Mouse (Mus musculus): ENCODE results near the gene Gngt1.

Gene Gngt1

DNA sequence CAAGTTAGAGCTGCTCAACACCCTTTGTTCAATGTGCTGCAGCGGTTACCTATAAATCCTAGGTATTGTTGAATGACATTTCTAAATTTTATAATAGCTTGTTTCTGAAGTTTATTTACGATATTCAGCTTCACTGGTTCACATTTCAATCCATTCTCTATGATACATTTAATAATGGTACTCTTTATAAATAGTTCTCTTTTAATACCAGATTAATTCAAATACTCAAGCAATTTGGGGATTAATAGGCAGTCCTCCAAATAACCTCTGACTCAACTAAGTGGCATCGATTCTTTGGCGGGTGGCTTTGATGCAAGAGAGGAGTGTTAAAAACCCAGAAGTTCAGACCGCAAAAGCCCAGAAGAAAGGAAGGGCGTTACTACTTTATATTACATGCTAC is at the start of gene Gngt1:
Gene Gngt1, plus strand, starts transcription at position 301 of the 400 bp plus-strand sequence.
- in situ Hi-C loops (cut with MseI, MboI), result no loop called here

- in situ Hi-C loops (cut with MseI, MboI), result no loop called here
Measured at GRCm38 (mm10) chr6:3954969-3955368, 38.6 kb upstream of the Gngt1 start.

- in situ Hi-C loops (cut with MseI, MboI), result no loop called here
Measured at GRCm38 (mm10) chr6:3967676-3968626, 25.6 kb upstream of the Gngt1 start.

DNA sequence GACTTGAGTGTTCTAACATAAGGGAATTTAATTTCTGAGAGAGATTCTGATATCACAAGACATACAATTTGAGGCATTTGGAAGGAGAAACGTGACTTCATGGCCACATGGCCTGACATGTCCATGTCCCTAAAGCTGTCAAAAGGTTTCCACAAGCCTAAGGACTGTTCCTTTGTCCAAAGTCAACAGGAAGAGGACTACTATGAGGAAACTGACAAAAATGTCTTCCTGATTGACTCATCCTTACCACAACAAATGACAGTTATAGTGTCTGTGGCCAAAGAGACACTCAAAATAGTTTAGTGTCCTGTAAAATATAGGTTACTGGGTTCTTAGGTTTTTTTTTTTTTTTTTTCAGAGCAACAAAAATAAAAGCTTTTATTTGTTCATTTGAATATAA is 19.9 kb upstream of the Gngt1 start:
- in situ Hi-C loops (cut with MseI, MboI), result no loop called here

GRCm38 (mm10) chr6:3982661-3983284 is 10.8 kb upstream of the Gngt1 start:
- in situ Hi-C loops (cut with MseI, MboI), result no loop called here

DNA sequence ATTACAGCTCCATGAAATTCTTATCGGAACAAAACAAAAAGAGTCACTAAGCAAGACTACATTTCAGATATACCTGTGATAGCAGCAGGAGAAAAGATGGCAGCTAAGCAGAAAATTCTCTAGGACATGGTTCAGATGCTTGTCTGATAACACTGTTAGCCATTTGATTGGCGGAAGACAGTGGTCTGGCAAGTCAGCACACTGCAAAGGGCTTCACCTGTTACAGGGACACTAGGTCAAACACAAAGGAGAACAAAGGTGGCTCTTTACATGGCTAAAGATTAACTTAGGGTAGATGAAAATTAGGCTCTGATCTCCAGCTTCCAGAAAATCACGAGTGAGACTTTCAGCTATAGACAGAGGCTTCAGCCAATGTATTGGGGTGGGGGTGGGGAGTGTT is 4.8 kb upstream of the Gngt1 start, which contains the start of gene Tfpi2:
Gene Tfpi2, minus strand, starts transcription at position 170 of the 400 bp plus-strand sequence.
- in situ Hi-C loops (cut with MseI, MboI), result no loop called here

GRCm38 (mm10) chr6:3998089-3998488 is 4.5 kb downstream of the Gngt1 start:
- in situ Hi-C loops (cut with MseI, MboI), result no loop called here

DNA sequence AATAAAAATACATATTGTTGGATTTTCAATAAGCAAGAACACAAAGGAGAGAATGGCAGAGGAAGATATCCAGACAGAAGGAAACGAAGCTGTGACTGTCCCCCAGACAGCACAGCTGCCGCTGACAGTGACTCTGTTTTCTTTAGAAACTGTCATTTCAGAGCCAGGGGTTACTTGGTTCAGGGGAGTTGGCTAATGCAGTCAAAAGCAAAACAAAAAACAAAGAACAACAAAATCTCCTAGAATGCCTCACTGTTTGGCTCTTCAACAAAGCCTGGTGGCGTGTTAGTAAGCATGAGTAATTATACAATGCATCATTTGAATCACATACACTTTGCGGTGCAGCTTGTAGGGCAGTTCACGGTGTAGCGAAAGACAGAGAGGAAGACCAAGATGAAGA is 5.7 kb downstream of the Gngt1 start:
- in situ Hi-C loops (cut with MseI, MboI), result no loop called here

DNA sequence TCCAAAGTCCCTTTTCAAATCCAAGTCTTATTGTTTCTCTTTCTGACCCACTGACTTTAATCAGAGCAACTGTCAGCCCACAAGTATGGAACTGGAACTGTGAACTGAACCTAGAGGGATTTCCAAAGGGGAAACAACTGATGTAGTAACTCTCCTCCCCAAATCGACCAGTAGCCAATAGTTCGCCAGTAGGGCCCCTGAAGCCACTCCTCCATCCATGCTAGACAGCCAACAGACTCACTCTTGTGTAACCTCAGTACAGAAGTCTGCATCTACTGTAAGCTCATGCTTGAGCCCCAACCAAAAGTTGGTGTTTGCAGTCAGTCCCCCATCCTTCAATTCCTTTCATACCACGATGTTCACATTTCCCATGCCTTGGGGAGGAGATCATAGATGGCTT is 7.1 kb downstream of the Gngt1 start:
- in situ Hi-C loops (cut with MseI, MboI), result no loop called here

GRCm38 (mm10) chr6:4003445-4003844 is 9.9 kb downstream of the Gngt1 start:
- in situ Hi-C loops (cut with MseI, MboI), result no loop called here

DNA sequence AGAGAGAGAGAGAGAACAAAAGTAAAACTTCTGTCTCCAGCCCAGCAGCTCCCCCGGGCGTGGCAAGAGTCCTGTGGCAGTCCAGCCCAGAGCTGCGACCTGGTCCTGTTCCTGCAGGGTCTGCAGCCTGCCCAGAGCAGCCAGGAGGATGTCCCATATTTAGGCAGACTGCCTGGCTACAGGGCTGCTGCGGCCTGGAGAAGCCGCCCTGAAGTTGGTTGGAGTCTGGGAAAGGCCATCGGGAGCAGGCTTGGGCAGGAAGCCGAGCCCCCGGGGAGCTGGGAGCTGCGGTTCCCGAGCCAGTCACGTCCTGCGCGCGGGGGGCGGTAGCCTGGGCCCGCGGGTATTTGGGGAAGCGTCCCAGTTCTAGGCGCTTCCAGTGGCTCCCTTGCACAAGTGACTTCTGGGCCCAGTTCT is 10.3 kb downstream of the Gngt1 start, which contains the start of gene Gng11:
Gene Gng11, plus strand, starts transcription at position 15 of the 417 bp plus-strand sequence.
- in situ Hi-C loops (cut with MseI, MboI), result no loop called here

DNA sequence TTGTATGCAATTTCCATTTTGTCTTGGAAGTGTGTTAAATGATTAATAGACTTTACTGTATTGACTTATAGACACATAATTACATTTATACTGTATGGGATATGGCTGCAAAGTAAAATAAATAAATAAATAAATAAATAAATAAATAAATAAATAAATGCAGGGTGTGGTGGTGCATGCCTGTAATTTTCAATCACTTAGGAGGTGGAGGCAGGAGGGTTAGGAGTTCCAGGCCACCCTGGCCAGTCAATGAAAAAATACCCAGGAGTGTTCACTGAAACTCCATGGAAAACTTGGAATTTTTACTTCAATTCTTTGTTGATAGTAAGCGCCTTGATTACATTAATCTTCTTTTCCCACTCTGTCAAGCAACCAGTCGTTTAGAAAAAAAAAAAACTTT is 11.2 kb downstream of the Gngt1 start:
- in situ Hi-C loops (cut with MseI, MboI), result no loop called here

GRCm38 (mm10) chr6:4008501-4009040 is 15.0 kb downstream of the Gngt1 start:
- in situ Hi-C loops (cut with MseI, MboI), result no loop called here

DNA sequence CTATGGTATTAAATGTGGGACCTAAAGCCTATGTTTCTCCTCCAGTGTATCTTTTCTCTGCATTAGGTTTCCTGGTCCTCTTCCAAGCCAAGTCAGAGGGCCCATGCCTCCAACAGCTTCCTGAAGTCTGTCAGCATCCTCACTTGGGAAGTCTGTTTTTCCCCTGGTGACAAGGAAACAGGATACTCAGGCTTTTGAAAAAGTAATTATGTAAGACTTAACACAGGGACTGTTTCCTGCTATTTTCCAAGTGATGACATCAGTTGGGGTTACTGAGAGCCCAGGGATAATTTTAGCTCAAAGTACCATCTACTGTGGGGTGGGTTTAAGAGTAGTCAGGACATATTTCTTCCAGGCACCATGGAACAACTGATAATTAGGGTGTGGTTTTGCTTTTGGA is 16.0 kb downstream of the Gngt1 start:
- in situ Hi-C loops (cut with MseI, MboI), result no loop called here

DNA sequence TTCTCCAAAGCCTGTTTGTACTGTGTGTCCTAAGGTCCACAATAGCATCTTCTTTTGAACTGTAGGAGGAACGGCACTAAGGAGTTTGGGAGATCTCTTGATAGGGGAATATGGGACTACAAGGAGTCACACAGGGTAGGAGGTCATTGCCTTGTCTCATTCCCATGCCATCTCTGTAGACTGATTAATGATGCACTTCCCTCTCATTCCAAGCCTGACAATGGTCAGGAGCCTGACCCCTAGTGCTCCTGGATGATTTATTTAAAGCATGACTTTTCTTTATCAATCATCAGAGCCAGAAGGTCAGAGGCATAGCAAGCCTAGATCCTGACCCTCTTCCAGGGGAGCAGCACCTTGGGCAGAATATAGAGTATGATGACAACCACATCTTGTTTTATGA is 29.1 kb downstream of the Gngt1 start:
- in situ Hi-C loops (cut with MseI, MboI), result no loop called here

- in situ Hi-C loops (cut with MseI, MboI), result no loop called here
Measured at GRCm38 (mm10) chr6:4026367-4026766, 32.8 kb downstream of the Gngt1 start.

DNA sequence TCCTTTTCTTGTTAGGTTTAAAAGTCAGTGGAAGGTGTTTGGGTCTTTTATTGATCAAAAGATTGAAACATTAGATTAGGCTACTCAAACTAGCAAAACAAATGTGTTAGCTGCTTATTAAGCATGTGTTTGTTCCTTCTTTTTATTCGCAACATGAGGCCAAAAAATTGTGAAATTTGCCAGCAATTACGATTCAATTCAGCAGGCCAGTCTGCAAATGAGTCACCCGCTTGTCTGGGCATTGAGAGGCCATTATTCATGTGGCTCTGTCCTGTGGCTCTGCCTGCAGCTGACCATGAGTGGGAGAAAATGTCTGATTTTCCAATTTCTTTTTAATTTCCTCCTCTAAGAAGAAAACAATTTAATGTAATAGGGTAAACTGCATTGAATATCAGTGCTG is 37.4 kb downstream of the Gngt1 start:
- in situ Hi-C loops (cut with MseI, MboI), result no loop called here

DNA sequence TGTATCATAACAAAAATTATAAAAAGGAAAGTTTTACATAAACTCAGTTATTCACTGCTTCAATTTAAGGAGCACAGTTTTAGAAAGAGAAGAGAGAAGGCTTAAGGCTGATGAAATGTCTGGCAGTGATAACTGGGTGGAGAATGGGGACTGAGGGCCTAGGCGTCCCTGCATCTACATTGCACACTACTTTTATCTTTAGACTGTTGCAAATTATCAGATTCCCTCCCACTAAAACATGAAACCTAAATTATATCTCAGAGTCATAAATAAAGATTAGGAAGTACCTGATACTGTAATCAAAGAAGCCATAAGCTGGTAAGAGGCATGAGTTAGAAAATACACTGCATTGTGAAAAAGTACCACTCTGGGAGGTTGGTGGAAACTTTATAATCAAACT is 48.2 kb downstream of the Gngt1 start:
- in situ Hi-C loops (cut with MseI, MboI), result no loop called here

All from mouse trophoblast stem cell (cell line).